Mouse (Mus musculus): ENCODE measurements around the gene Ptpro. TPM values are rescaled to one million over a fixed set of nuclear protein-coding genes. Genes with fewer than 3 reads are reported as not detected.
A peak's percentile ranks its signal among the peaks of the same experiment; 100 is the strongest.

Gene Ptpro
- polyA plus RNA-seq, 1 experiment = 0.49 TPM

DNA sequence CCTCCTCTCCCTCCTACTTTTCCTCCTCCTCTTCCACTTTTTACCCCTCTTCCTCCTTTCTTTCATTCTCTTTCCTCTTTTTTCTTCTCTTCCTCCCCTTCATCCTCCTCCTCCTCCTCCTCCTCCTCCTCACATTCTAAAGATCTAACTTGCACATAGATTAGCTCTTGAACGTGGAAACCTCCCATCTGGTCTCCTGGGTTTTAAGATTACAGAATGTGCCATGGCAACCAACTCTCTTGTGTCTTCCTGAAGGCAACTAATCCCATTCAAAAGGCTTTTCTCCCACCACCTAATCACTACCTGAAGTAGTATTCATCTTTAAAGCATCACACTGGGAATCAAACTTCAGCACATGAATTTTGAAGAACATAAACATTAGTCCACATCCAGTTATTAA lies 67.5 kb downstream of the Ptpro start:
- Histone ChIP-seq H3K4me1 (ENCODE audit: control insufficient read depth, insufficient read depth, low read length) (no peaks in the 10 kb centered on the region), H3K4me3 (ENCODE audit: insufficient read depth, low read length) (no peak overlapping the region), H3K27ac (ENCODE audit: insufficient read depth, low read length) (no peak overlapping the region)
- no peak for TF ChIP-seq POLR2A (IDR thresholded peaks at IDR 0.05; ENCODE audit: low read depth, low read length)
- TF ChIP-seq CTCF (IDR thresholded peaks at IDR 0.05; ENCODE audit: borderline replicate concordance, insufficient read depth, low read length) = no peak

DNA sequence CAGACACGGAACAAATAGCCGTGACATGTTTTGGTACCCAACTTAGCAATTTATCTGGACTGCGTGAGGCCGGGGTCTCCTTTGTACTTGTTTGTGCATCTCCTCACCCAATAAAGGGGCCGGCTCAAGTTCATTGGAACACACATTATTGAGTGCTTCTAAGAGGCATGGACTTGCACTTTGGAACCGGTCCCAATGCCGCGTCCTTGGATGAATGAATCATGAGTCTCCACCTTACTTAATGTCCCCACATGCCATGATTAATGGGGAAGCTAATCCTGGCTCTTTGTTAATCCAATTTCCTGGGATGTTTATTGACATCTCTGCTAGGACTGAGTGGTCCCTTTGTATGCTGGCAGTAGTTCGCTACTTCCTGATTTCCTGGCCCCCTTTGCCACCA lies 75.6 kb downstream of the Ptpro start:
- TF ChIP-seq CTCF (IDR thresholded peaks at IDR 0.05; ENCODE audit: borderline replicate concordance, insufficient read depth, low read length) = no peak
- TF ChIP-seq POLR2A (IDR thresholded peaks at IDR 0.05; ENCODE audit: low read depth, low read length) = no peak
- Histone ChIP-seq H3K4me1 (ENCODE audit: control insufficient read depth, insufficient read depth, low read length) (peaks cover 6% of the 10 kb centered on the region), H3K27ac (ENCODE audit: insufficient read depth, low read length) (peak overlapping the region; percentile 19; the same call in 1 of the 2 replicates)

DNA sequence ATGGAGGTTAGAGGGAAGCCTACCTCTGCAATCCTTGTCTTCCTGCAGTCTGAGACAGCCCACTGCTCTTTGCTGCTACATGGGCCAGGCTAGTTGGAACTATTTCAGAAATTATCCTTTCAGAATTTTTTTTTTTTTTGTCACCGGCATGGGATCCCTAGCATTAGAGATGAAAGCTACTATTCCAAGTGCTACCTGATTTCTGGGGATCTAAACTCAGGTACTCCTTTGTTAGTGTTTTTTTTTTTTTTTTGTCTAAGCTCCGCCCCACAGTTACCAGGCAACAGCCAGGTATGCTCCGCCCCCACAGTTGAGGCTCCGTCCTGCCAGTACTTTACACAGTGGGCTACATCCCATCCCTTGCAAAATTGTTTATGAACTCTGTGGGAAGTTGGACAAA lies 76.1 kb downstream of the Ptpro start:
- Histone ChIP-seq H3K4me1 (ENCODE audit: control insufficient read depth, insufficient read depth, low read length) (peaks cover 6% of the 10 kb centered on the region), H3K27ac (ENCODE audit: insufficient read depth, low read length) (no peak overlapping the region), H3K4me3 (ENCODE audit: insufficient read depth, low read length) (no peak overlapping the region)
- TF ChIP-seq POLR2A (IDR thresholded peaks at IDR 0.05; ENCODE audit: low read depth, low read length) (no peak), CTCF (IDR thresholded peaks at IDR 0.05; ENCODE audit: borderline replicate concordance, insufficient read depth, low read length) (no peak)

More for the DNA sequence above, 75.6 kb downstream of the Ptpro start:
- H3K4me3 ChIP-seq (ENCODE audit: insufficient read depth, low read length) = no peak overlapping the region

DNA sequence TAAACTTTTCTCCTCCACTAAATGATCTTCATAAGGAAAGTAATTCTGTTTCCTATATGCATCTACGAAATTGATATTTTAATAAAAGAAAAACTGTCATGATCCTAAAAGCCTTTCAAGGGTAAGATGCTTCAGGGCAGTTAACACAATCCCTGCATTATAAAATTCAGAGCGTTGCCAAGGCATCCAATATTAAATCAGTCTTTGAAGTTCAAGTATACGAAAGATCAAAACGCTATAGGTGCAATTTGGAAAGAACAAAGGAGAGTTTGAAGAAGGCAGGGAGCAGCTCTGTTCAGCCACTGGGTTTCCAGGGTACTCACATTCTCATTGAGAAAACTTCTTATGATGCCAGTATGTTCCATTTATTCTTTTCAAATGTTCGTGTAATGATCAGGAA lies 78.7 kb downstream of the Ptpro start:
- TF ChIP-seq POLR2A (IDR thresholded peaks at IDR 0.05; ENCODE audit: low read depth, low read length) = no peak
- no peak for TF ChIP-seq CTCF (IDR thresholded peaks at IDR 0.05; ENCODE audit: borderline replicate concordance, insufficient read depth, low read length)
- no peak overlapping the region for H3K4me3 ChIP-seq (ENCODE audit: insufficient read depth, low read length)
- peaks cover 6% of the 10 kb centered on the region for H3K4me1 ChIP-seq (ENCODE audit: control insufficient read depth, insufficient read depth, low read length)
- no peak overlapping the region for H3K27ac ChIP-seq (ENCODE audit: insufficient read depth, low read length)

DNA sequence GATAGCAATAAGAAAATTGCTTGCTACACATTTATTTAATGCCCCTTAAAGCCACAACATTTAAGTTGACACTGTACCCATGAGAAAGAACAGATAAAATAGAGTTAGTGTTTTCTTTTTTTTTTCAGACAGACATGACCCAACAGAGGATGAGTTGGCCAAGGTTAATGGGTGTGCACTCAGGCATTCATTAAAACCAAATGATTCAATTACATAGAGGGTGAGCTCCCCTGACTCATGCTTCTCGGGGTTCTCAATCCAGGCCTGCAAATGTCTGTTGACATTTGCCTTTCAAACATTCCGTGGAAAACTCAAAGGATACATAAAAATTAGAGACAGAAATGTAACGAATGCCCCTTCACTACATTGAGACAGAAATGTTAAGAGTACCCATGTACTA lies 79.7 kb downstream of the Ptpro start:
- TF ChIP-seq POLR2A (IDR thresholded peaks at IDR 0.05; ENCODE audit: low read depth, low read length) (no peak), CTCF (IDR thresholded peaks at IDR 0.05; ENCODE audit: borderline replicate concordance, insufficient read depth, low read length) (no peak)
- H3K27ac ChIP-seq (ENCODE audit: insufficient read depth, low read length) = no peak overlapping the region
- peaks cover 4% of the 10 kb centered on the region; the same call in 1 of the 2 replicates for H3K4me1 ChIP-seq (ENCODE audit: control insufficient read depth, insufficient read depth, low read length)
- H3K4me3 ChIP-seq (ENCODE audit: insufficient read depth, low read length) = no peak overlapping the region

DNA sequence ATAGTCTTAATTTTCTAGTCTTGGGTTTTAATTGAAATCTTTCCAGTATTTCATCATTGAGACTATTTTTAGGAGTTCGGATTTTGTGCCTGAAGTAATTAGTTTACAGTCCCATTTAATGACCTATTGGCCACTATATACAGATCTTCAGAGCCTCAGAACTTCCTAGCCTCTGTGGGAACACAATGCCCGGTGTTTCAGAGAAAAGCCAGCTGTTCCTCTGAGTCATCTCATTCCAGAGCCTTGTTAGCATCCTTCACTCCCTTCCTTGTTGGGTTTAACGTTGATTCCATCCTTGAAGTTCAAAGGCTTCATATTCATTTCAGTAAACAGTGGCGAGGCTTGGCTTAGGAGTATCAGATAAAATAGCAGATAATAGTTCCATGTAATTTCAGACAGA lies 87.0 kb downstream of the Ptpro start:
- no peak overlapping the region for H3K4me3 ChIP-seq (ENCODE audit: insufficient read depth, low read length)
- no peaks in the 10 kb centered on the region for H3K4me1 ChIP-seq (ENCODE audit: control insufficient read depth, insufficient read depth, low read length)
- no peak for TF ChIP-seq POLR2A (IDR thresholded peaks at IDR 0.05; ENCODE audit: low read depth, low read length)
- TF ChIP-seq CTCF (IDR thresholded peaks at IDR 0.05; ENCODE audit: borderline replicate concordance, insufficient read depth, low read length) = no peak
- no peak overlapping the region for H3K27ac ChIP-seq (ENCODE audit: insufficient read depth, low read length)

DNA sequence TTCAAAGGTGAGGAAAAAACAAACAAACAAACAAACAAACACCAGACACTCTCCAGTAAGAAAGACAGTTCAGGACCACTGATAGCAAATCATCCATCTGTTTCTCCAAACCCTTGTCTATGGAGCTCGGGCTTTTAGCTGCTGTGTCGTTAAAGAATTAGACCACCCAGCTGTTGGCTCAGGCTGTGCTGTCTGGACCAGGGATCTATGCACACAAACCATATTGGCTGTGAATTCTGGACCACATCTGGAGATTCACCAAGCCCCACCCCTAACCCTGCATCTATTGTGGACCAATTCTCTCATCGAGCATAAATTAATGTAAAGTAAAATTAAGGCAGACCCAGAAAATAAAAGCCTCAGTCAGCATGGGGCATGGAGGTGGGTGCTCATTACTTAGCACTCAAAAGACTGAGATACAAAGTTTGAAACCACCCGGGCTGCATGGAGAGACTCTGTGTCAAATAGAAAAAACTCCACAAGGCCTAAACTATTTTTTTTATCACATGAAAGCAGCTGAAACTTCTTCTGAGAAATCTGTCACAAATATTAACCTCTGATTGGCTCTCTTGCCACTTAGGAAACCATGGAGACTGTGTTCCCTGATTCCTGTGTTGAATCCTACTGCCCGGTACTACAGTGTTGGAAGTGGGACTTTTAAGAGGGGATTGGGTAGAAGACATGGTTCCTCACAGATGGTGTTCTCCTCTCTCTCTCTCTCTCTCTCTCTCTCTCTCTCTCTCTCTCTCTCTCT lies 91.7 kb downstream of the Ptpro start:
- no peak overlapping the region for H3K27ac ChIP-seq (ENCODE audit: insufficient read depth, low read length)
- H3K4me3 ChIP-seq (ENCODE audit: insufficient read depth, low read length) = no peak overlapping the region
- no peak for TF ChIP-seq POLR2A (IDR thresholded peaks at IDR 0.05; ENCODE audit: low read depth, low read length)
- no peak for TF ChIP-seq CTCF (IDR thresholded peaks at IDR 0.05; ENCODE audit: borderline replicate concordance, insufficient read depth, low read length)
- no peaks in the 10 kb centered on the region for H3K4me1 ChIP-seq (ENCODE audit: control insufficient read depth, insufficient read depth, low read length)

DNA sequence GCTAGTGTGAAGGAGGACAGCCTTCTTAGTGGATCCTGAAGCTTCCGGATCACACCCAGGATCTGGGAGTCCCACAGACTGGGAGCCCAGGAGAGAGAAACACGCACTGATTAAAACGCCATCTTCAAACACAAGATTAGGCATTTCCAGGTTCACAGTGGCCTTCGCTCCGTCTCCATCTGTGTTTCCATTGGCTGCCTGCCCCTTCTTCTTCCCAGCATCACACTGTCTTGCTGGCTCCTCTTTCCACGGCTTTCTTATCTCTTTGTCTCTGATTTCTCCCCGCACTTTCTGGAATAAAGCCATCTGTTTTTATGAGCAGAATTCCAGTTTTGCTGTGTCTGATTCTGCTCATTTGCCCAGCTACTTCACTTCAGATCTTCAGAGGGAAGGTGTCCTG lies 108.0 kb downstream of the Ptpro start:
- no peaks in the 10 kb centered on the region for H3K4me1 ChIP-seq (ENCODE audit: control insufficient read depth, insufficient read depth, low read length)
- H3K4me3 ChIP-seq (ENCODE audit: insufficient read depth, low read length) = no peak overlapping the region
- H3K27ac ChIP-seq (ENCODE audit: insufficient read depth, low read length) = no peak overlapping the region
- no peak for TF ChIP-seq CTCF (IDR thresholded peaks at IDR 0.05; ENCODE audit: borderline replicate concordance, insufficient read depth, low read length)
- no peak for TF ChIP-seq POLR2A (IDR thresholded peaks at IDR 0.05; ENCODE audit: low read depth, low read length)

DNA sequence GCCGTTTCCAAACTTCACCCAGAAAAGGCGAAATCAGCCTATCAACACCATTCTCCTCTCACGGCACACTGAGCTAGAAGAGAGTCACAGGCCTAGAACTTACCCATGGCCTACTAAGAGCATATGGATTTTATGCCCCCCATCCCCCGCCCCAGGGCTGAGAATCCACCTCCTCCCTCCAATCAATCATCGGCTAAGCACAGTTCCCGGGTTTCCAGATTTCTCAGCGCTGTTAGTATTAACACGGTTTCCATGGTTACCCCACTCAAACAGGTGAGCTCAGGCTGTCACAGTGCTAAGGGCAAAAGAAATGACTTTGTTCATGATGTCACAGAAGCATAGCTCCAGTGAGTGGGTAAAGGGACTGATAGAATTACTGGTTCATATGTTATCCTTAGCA lies 110.1 kb downstream of the Ptpro start:
- Histone ChIP-seq H3K4me3 (ENCODE audit: insufficient read depth, low read length) (no peak overlapping the region), H3K4me1 (ENCODE audit: control insufficient read depth, insufficient read depth, low read length) (no peaks in the 10 kb centered on the region), H3K27ac (ENCODE audit: insufficient read depth, low read length) (no peak overlapping the region)
- TF ChIP-seq CTCF (IDR thresholded peaks at IDR 0.05; ENCODE audit: borderline replicate concordance, insufficient read depth, low read length) (no peak), POLR2A (IDR thresholded peaks at IDR 0.05; ENCODE audit: low read depth, low read length) (no peak)

DNA sequence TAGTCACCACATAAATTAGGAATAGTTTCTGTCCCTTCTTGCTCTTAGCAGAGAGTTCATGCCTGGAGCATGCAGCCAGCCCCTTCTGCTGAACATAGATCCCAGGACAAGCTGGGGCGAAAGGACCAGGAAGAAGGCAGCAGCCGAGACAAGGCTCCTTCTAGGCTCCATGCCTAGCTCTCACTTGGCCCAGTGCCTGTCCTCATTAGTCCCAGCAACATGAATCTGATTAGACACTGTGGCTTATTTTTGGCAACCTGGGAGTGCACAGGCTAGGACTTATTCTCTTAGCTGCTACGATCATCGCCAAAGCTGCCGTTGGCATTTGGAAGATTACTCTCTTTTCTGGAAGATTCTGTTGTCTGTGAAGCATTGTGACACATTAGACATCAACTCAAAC lies 112.6 kb downstream of the Ptpro start:
- H3K27ac ChIP-seq (ENCODE audit: insufficient read depth, low read length) = no peak overlapping the region

More for the DNA sequence above, 112.6 kb downstream of the Ptpro start:
- TF ChIP-seq CTCF (IDR thresholded peaks at IDR 0.05; ENCODE audit: borderline replicate concordance, insufficient read depth, low read length) = no peak
- TF ChIP-seq POLR2A (IDR thresholded peaks at IDR 0.05; ENCODE audit: low read depth, low read length) = no peak
- Histone ChIP-seq H3K4me1 (ENCODE audit: control insufficient read depth, insufficient read depth, low read length) (no peaks in the 10 kb centered on the region), H3K4me3 (ENCODE audit: insufficient read depth, low read length) (no peak overlapping the region)

Data from embryonic fibroblast, embryonic 13.5 days (primary cell).